Mouse (Mus musculus) forebrain, embryonic 13.5 days (tissue): ENCODE results near the gene Btbd35f23. TPM values are rescaled to one million over a fixed set of nuclear protein-coding genes. Genes with fewer than 3 reads are reported as not detected.
"Not testable (repeated sequence)": the region's sequence is repeated elsewhere in the genome, so short reads cannot be mapped to it uniquely, and the experiment has no call there.

Experiments used
- ATAC-seq: fragments of 200-750 bp; cut with Nextera tagmentation; 2 replicates; pipeline ENCODE4 v1.8.0; 2017
- H3K27ac ChIP-seq: fragments of 300-500 bp; sonication (generic); 2 replicates; pipeline ENCODE4 v1.5.1; 2015; ENCODE audit warnings: inconsistent platforms, mild to moderate bottlenecking, moderate library complexity
- H3K27me3 ChIP-seq: fragments of 300-500 bp; sonication (generic); 2 replicates; pipeline ENCODE4 v1.6.1; 2015; ENCODE audit warnings: mild to moderate bottlenecking, inconsistent platforms
- H3K36me3 ChIP-seq: fragments of 300-500 bp; sonication (generic); 2 replicates; pipeline ENCODE4 v1.6.1; 2015; ENCODE audit warnings: mild to moderate bottlenecking, inconsistent platforms; ENCODE audit not compliant: poor library complexity, severe bottlenecking
- H3K4me1 ChIP-seq: fragments of 300-500 bp; sonication (generic); 2 replicates; pipeline ENCODE4 v1.6.1; 2015; ENCODE audit warnings: inconsistent platforms
- H3K4me2 ChIP-seq: fragments of 300-500 bp; sonication (generic); 2 replicates; pipeline ENCODE4 v1.6.1; 2015; ENCODE audit warnings: inconsistent platforms, mild to moderate bottlenecking, moderate library complexity
- H3K4me3 ChIP-seq: fragments of 300-500 bp; sonication (generic); 2 replicates; pipeline ENCODE4 v1.5.1; 2015; ENCODE audit warnings: mild to moderate bottlenecking, inconsistent platforms
- H3K9ac ChIP-seq: fragments of 300-500 bp; sonication (generic); 2 replicates; pipeline ENCODE4 v1.6.1; 2015; ENCODE audit warnings: mild to moderate bottlenecking, inconsistent platforms
- H3K9me3 ChIP-seq: fragments of 300-500 bp; sonication (generic); replicated peaks from 2 replicates; pipeline ENCODE4 v1.6.1; 2016; ENCODE audit warnings: inconsistent platforms
- WGBS: fragments of 180-500 bp; shearing (Covaris S2); methylation state at CpG from one replicate; pipeline ENCODE4 v1.1.7; 2015; 5-methylcytosine and 5-hydroxymethylcytosine counted together
- polyA plus RNA-seq: library from polyadenylated mRNA; unstranded; fragments of >200 nt; fragmentation: Nextera tagmentation; extraction: Ambion mirVana; gene quantifications from 2 replicates; pipeline ENCODE4 v1.2.1, GENCODE M21; 2015

The Btbd35f23 gene
- not detected in 2 replicates for polyA plus RNA-seq

DNA sequence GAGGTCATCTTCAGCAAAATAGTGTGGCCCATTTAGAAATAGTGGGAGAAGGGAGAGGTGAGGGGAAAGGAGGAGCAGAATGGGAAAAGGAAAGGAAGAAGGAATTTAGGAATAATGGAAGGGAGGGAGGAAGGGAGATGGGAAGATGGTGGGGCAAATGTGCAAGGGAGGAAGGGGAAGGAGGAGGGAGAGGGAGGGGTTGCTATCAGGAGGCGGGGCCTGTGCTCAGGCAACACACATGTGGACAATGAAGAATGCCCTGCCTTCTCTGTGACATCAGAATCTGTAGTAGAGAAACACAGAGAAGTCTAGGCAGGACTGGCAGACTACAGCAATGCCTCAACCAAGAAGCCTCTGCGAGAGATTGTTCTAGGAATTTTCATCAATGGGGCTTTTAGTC lies at the start of gene Btbd35f23:
Btbd35f23 (plus strand) TSS at position 301 of the 400 bp plus-strand sequence.
- not testable (repeated sequence) for H3K4me2 ChIP-seq, H3K9ac ChIP-seq, H3K36me3 ChIP-seq, H3K4me3 ChIP-seq, H3K27me3 ChIP-seq, ATAC-seq, H3K4me1 ChIP-seq, H3K9me3 ChIP-seq, H3K27ac ChIP-seq
- WGBS, result 57% methylated on average over 2 of the region's 2 CpGs

Other genes with a start within 250 kb of the Btbd35f23 start
- gene Btbd35f24, start 119.0 kb downstream of the Btbd35f23 start, polyA plus RNA-seq, result not detected in 2 replicates